1 mouse cellular context compared by ENCODE assay signal in genomic region chr2:74733765-74734164, GRCm38 (mm10).
TF ChIP-seq lines count a peak whose summit lies in the region.

No protein-coding gene starts in this region.

TF ChIP-seq in CH12.LX, 34 proteins besides CTCF, POLR2A, EP300 and RAD21:
- TF ChIP-seq JUND (conservative IDR thresholded peaks at IDR 0.05; ENCODE audit: low read depth, low read length) (no peak), BHLHE40 (IDR thresholded peaks at IDR 0.05; ENCODE audit: low read depth, low read length) (no peak), IRF4 (IDR thresholded peaks at IDR 0.05; ENCODE audit: low read depth, low read length) (no peak), SMC3 (IDR thresholded peaks at IDR 0.05; ENCODE audit: low read depth, low read length) (no peak), JUN (IDR thresholded peaks at IDR 0.05; ENCODE audit: insufficient read depth, low read depth, low read length) (no peak), USF1 (IDR thresholded peaks at IDR 0.05; ENCODE audit: low read depth, low read length) (no peak), GABPA (IDR thresholded peaks at IDR 0.05; ENCODE audit: insufficient replicate concordance, low read depth, low read length) (no peak), MAFK (IDR thresholded peaks at IDR 0.05; ENCODE audit: insufficient replicate concordance, low read length) (no peak), MAX (IDR thresholded peaks at IDR 0.05; ENCODE audit: low read length) (no peak), CHD1 (IDR thresholded peaks at IDR 0.05; ENCODE audit: low read depth, low read length) (no peak), NRF1 (IDR thresholded peaks at IDR 0.05; ENCODE audit: low read depth, low read length) (no peak), ZMIZ1 (IDR thresholded peaks at IDR 0.05; ENCODE audit: low read depth, low read length) (no peak), E2F4 (IDR thresholded peaks at IDR 0.05; ENCODE audit: insufficient replicate concordance, low read depth, low read length) (no peak), MAZ (IDR thresholded peaks at IDR 0.05; ENCODE audit: low read depth, low read length) (no peak), ETS1 (conservative IDR thresholded peaks at IDR 0.05; ENCODE audit: low read depth, low read length) (no peak), TBP (conservative IDR thresholded peaks at IDR 0.05; ENCODE audit: low read depth, low read length) (no peak)
TF ChIP-seq in CH12.LX: peak in this region for 0.
